Mouse (Mus musculus): ENCODE results near the gene Noct.

GRCm38 (mm10) chr3:51278433-51278832 is 54.2 kb downstream of the Noct start:
- TF ChIP-seq POU5F1 (IDR thresholded peaks at IDR 0.05; ENCODE audit: borderline replicate concordance, low read length) = no peak
- TF ChIP-seq CTCF (conservative IDR thresholded peaks at IDR 0.05; ENCODE audit: low read length) = no peak
